Mouse (Mus musculus): ENCODE results near the gene Fbxo44.
"Not testable (repeated sequence)": the region's sequence is repeated elsewhere in the genome, so short reads cannot be mapped to it uniquely, and the experiment has no call there.

The Fbxo44 gene

GRCm38 (mm10) chr4:148130561-148131413 is 29.5 kb downstream of the Fbxo44 start, which contains the start of gene Draxin:
Gene Draxin (minus strand): TSS chr4:148130698.
- ATAC-seq (ENCODE audit: low TSS enrichment) = no peak; the same call in 1 of the 2 replicates

GRCm38 (mm10) chr4:148130133-148130532 is 30.1 kb downstream of the Fbxo44 start, which contains the start of gene Mad2l2:
Gene Mad2l2 (plus strand): TSS chr4:148130384.
- ATAC-seq (ENCODE audit: low TSS enrichment) = no peak

- no peak for ATAC-seq (ENCODE audit: low TSS enrichment)
Measured at GRCm38 (mm10) chr4:148128672-148129071, 31.6 kb downstream of the Fbxo44 start.

GRCm38 (mm10) chr4:148128241-148128640 is 32.0 kb downstream of the Fbxo44 start:
- no peak for ATAC-seq (ENCODE audit: low TSS enrichment)

GRCm38 (mm10) chr4:148122694-148123066 is 37.6 kb downstream of the Fbxo44 start:
- ATAC-seq (ENCODE audit: low TSS enrichment) = no peak

- no peak for ATAC-seq (ENCODE audit: low TSS enrichment)
Measured at GRCm38 (mm10) chr4:148121982-148122693, 38.1 kb downstream of the Fbxo44 start.

GRCm38 (mm10) chr4:148121362-148121761 is 38.9 kb downstream of the Fbxo44 start:
- no peak for ATAC-seq (ENCODE audit: low TSS enrichment)

- no peak for ATAC-seq (ENCODE audit: low TSS enrichment)
Measured at GRCm38 (mm10) chr4:148120555-148120954, 39.7 kb downstream of the Fbxo44 start.

- not testable (repeated sequence) for ATAC-seq (ENCODE audit: low TSS enrichment)
Measured at GRCm38 (mm10) chr4:148119578-148119977, 40.7 kb downstream of the Fbxo44 start.

GRCm38 (mm10) chr4:148117392-148117791 is 42.9 kb downstream of the Fbxo44 start:
- no peak for ATAC-seq (ENCODE audit: low TSS enrichment)

GRCm38 (mm10) chr4:148116657-148117056 is 43.6 kb downstream of the Fbxo44 start:
- no peak for ATAC-seq (ENCODE audit: low TSS enrichment)

GRCm38 (mm10) chr4:148115467-148115866 is 44.8 kb downstream of the Fbxo44 start:
- peak; percentile 23; the same call in 1 of the 2 replicates for ATAC-seq (ENCODE audit: low TSS enrichment)

GRCm38 (mm10) chr4:148114758-148115391 is 45.4 kb downstream of the Fbxo44 start:
- ATAC-seq (ENCODE audit: low TSS enrichment) = peak; percentile 94

- no peak for ATAC-seq (ENCODE audit: low TSS enrichment)
Measured at GRCm38 (mm10) chr4:148112519-148112918, 47.8 kb downstream of the Fbxo44 start.

- ATAC-seq (ENCODE audit: low TSS enrichment) = no peak
Measured at GRCm38 (mm10) chr4:148109215-148109614, 51.1 kb downstream of the Fbxo44 start.

- ATAC-seq (ENCODE audit: low TSS enrichment) = no peak
Measured at GRCm38 (mm10) chr4:148108565-148109100, 51.6 kb downstream of the Fbxo44 start.

- ATAC-seq (ENCODE audit: low TSS enrichment) = no peak
Measured at GRCm38 (mm10) chr4:148107621-148108291, 52.5 kb downstream of the Fbxo44 start.

GRCm38 (mm10) chr4:148104146-148104545 is 56.1 kb downstream of the Fbxo44 start:
- ATAC-seq (ENCODE audit: low TSS enrichment) = no peak

All from frontal cortex, adult (tissue).